Mouse (Mus musculus): ENCODE data around the gene Mb21d2.

- no peak for TF ChIP-seq POLR2A (IDR thresholded peaks at IDR 0.05; ENCODE audit: borderline replicate concordance, extremely low read depth, insufficient read depth, insufficient read length, poor library complexity, severe bottlenecking)
- no peak for TF ChIP-seq CTCF (IDR thresholded peaks at IDR 0.05; ENCODE audit: borderline replicate concordance, extremely low read depth, insufficient read depth, insufficient read length)
Measured at GRCm38 (mm10) chr16:28919320-28919885, 10.1 kb downstream of the Mb21d2 start.
